ENCODE assay signal across 24 mouse cellular contexts in the genomic region with DNA sequence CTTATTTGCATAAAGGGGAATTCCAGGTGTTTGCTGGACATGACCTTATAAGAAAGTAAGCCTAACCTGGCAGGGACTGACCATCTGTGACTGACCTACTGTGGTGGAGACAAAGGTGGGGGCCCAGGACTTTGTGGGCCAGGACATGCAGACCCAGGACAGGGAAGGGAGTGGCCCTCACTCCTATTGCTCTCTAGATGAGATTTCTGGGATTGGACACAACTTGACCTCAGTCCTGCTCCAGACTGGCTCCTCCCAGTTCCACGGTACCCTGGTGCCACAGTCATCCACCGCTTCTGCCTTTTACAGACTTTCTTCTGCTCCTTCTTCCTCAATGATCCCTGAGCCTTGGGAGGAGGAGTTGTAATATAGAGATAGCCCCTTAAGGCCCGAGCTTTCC. TPM values are rescaled to one million over a fixed set of nuclear protein-coding genes. Genes with fewer than 3 reads are reported as not detected.
"Had no signal": no experiment of that assay in that cellular context is flagged by ENCODE, and none has a peak within 500 bp of the region (broad histone marks: within the 10 kb centered on the region; RNA-seq: fewer than 3 reads in every experiment).

No protein-coding gene starts in this region.

- H3K9ac ChIP-seq: kidney, embryonic 15.5 days; limb, embryonic 13.5 days; liver, embryonic 12.5 days; liver, embryonic 15.5 days; lung, embryonic 15.5 days; midbrain, embryonic 12.5 days; midbrain, embryonic 15.5 days; neural tube, embryonic 13.5 days; stomach, embryonic 15.5 days had no signal

- ATAC-seq: liver, embryonic 12.5 days; midbrain, embryonic 15.5 days had no signal

- H3K27me3 ChIP-seq: kidney, embryonic 15.5 days; limb, embryonic 13.5 days; liver, embryonic 15.5 days; lung, embryonic 15.5 days; megakaryocyte, embryonic 14.5 days; midbrain, embryonic 12.5 days; neural tube, embryonic 13.5 days; stomach, embryonic 15.5 days had no signal

- H3K4me2 ChIP-seq: kidney, embryonic 15.5 days; liver, embryonic 12.5 days; liver, embryonic 15.5 days; lung, embryonic 15.5 days; midbrain, embryonic 12.5 days; midbrain, embryonic 15.5 days; neural tube, embryonic 13.5 days; stomach, embryonic 15.5 days had no signal

- H3K27ac ChIP-seq: kidney, embryonic 15.5 days; limb, embryonic 13.5 days; liver, embryonic 12.5 days; liver, embryonic 15.5 days; lung, embryonic 15.5 days; midbrain, embryonic 12.5 days; midbrain, embryonic 15.5 days; neural tube, embryonic 13.5 days; stomach, embryonic 15.5 days had no signal

- H3K9me3 ChIP-seq: kidney, embryonic 15.5 days; limb, embryonic 13.5 days; liver, embryonic 12.5 days; liver, embryonic 15.5 days; lung, embryonic 15.5 days; megakaryocyte, embryonic 14.5 days; midbrain, embryonic 12.5 days; midbrain, embryonic 15.5 days; neural tube, embryonic 13.5 days; stomach, embryonic 15.5 days had no signal

- DNase-seq: kidney, adult 8-10 months; kidney, postnatal 10 days; kidney, postnatal 36 days; layer of hippocampus, postnatal 36 days; left cerebral cortex, postnatal 4 days; liver; lung, adult 18-20 months; lung, postnatal 10 days; lung, postnatal 36 days; right cerebral cortex, postnatal 25 days; spleen, adult 18-20 months; thymus, adult 18-20 months; thymus, postnatal 36 days had no signal

- H3K4me3 ChIP-seq: kidney, embryonic 15.5 days; limb, embryonic 13.5 days; liver, embryonic 12.5 days; liver, embryonic 15.5 days; lung, embryonic 15.5 days; megakaryocyte, embryonic 14.5 days; midbrain, embryonic 12.5 days; midbrain, embryonic 15.5 days; myocyte; neural tube, embryonic 13.5 days; stomach, embryonic 15.5 days had no signal

- H3K36me3 ChIP-seq: kidney, embryonic 15.5 days; limb, embryonic 13.5 days; liver, embryonic 12.5 days; liver, embryonic 15.5 days; lung, embryonic 15.5 days; midbrain, embryonic 12.5 days; midbrain, embryonic 15.5 days; neural tube, embryonic 13.5 days; stomach, embryonic 15.5 days had no signal

RNA-seq across cellular contexts. Expression of a gene that starts 50.4 kb away (rescaled TPM):
- total RNA-seq: left cerebral cortex, postnatal 4 days had no signal
- polyA plus RNA-seq: neural tube, embryonic 13.5 days had no signal
